Mouse (Mus musculus) CD4-positive helper T cell, adult 2 months (primary cell): ENCODE results near the gene Lonrf2.

ENCODE experiments used
- DNase-seq: peaks from one replicate; pipeline ENCODE4 v3.0.0-alpha.2; 2012; ENCODE audit warnings: low read depth, missing footprints, low spot score

Lonrf2 gene

DNA sequence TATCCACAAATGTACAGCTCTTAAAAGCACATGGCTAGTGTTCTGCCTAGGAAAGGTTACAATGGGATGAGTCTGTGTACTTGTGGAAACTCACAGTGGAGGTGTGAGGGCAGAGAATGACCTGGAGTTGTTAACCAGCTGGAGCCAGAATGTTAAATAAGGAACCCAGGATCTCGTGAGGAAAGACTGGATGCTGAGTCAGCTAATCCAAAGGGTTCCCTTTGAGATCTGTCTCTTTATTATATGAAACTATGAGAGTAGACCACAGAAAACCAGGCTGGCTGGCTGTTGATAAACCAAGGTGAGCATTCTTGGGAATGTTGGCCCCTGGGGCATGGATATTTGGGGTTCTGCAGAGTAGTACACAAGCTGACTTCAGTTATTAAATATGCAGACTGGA is 3.4 kb upstream of the Lonrf2 start:
- no peak for DNase-seq

- no peak for DNase-seq
Measured at GRCm38 (mm10) chr1:38835568-38836476, 689 bp downstream of the Lonrf2 start.

DNA sequence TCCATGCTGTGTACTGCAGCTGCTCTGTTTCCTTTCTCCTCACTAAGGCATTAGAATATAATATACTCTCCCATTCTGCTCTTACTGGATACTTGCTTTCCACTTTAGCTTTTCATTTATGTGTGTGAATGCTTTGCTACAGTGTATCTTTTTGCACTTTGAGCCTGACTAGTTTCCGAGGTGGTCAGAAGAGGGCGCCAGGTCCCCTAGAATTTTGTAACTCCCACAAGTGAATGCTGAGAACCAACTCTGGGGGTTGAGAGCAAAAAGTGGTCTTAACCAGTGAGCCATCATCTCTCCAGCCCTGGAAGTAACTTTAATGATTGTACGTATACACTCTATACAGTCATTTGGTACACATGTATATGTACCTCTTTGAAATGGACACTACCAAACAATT is 1.6 kb downstream of the Lonrf2 start:
- no peak for DNase-seq

DNA sequence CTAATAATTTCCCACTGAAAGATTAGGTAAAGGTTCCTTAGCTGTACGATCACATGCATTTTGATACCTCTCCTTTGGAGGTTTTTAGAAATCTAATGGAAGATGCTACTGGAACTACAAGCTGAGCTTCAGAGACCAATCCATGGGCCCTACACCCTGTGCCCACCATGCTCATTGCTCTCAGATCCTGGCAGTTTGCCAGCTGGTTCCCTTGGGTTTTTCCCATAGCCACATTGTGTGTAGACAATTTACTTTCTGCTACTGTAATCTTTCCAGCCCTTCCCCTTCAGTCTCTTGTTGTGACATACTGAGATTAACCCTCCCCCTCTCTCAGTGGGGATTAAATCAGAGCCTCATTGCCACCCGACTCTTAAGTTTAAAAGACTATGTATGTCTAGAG is 11.6 kb downstream of the Lonrf2 start:
- DNase-seq: no peak

DNA sequence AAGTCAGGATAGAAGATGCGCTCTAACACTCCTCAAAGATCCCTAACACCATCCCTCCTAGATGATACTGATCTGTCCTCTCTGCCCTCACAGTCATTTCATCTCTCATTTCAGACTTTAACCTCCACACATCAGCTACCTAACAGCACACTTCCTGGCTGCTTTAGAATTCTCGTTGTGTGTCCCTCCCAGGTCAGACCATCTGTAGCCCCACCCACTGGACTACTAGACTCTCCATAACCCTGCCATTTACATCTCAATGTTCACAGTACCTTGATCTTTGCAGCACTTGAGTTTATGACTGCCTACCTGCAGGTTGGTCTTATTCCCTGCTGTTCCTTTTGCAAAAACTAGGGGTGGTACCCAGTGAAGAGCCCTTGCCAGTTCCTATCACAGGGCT is 12.7 kb downstream of the Lonrf2 start:
- no peak for DNase-seq

DNA sequence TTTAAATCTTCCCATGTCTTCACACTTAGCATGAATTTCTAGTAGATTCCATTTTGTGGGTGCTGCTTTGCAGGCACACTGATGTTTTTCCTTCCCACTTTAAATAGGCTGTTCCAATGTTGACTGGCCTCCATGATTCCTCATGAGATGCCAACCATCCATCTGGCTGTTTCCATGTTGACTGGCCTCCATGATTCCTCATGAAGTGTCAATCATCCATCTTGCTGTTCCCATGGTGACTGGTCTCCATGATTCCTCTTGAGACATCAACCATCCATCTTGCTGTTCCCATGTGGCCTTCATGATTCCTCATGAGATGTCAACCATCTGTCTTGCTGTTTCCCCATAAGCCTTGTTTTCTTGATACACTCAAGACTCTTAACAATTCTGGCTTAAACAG is 16.8 kb downstream of the Lonrf2 start:
- no peak for DNase-seq

DNA sequence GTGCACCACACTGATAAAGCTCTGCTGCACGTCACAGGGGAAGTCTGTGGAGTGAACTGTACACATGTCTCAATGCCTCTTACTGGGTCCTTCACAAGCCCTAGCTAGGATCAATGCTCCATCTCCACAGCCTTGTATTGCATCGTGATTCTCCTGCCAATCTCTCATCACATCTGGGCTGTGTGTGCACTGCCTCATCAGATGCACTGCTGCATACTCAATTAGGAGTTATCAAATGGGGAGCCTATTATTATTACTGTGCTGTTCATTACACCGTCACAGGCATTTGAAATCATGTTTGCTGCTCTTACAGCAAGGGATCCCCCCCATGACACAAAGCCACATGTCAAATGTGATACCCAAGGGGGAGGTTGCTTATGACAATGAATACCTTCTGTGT is 18.8 kb downstream of the Lonrf2 start:
- DNase-seq: no peak

DNA sequence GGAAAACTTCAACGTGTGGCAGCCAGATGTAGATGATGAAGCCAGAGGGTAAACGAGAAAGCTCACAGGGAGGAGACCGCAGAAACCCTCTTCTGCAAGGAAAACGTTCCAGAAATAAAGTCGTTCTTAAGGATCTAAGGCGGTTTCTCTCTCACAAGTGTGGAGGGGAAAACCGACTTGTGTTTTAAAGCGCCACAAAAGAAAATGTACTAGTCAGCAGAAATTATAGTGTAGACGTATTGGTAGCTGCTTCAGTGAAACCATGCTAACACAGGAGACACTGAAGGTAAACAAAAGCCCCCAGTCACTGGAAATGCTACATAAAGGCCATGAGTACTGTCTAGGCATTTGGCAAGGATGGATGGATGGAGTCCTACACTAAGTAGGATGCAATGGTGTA is 19.2 kb downstream of the Lonrf2 start:
- no peak for DNase-seq

DNA sequence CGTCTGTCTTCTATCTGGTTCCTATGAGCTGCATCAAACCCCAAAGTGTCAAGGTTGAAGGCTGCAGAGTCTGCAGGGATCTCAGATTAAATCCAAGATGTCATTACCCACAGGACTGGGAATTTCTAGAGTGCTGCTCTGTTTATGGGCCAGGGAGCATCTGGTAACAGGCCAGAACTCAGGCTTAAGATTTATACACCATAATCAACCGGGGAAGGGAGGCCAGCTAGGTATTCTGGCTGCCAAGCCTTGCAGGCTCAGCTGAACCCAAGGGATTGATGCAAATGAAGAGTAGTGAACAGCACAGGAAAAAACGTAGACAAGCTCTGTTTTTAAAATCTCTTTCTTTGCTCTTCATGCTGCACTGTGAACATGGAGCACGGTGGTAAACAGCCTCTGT is 20.2 kb downstream of the Lonrf2 start:
- DNase-seq: no peak

DNA sequence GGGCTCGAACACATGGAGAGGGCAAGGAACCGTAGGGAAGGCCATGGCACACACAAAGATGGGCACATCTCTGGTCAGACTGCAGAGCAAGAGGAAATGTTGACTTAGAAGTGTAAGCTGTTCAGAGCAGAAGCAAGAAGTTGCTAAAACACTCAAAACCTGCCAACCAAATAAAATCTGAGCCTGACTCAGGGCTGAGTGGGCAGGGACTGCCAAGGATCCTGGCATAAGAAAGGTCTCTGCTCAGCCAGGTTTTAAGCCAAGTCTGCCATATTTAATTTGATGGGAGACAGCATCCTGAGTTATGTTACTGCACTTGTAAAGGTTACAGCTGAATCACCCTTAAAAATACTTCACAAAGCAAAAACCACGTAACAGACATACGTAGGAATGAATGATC is 29.4 kb downstream of the Lonrf2 start:
- no peak for DNase-seq

DNA sequence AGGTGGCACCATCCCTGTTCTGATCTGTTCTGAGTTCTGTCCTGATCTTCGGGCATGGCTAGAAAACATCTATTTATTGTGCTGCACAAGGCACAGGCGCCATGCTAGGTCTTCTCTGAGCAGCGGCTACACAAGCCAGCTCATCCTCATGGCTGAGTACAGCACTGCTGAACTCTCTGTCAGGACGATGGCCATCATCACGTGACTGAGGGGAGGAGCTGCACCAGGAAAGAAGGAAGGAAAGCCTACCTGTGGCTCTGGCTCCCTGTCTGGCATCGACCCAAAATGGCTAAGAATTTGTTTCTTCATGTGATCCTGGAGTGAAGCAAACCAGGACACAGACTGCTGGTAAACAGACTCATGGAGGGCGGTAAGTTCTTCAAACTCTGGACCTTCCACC is 36.1 kb downstream of the Lonrf2 start:
- DNase-seq: no peak

GRCm38 (mm10) chr1:38799304-38799703 is 37.2 kb downstream of the Lonrf2 start:
- no peak for DNase-seq

GRCm38 (mm10) chr1:38796936-38797335 is 39.6 kb downstream of the Lonrf2 start:
- DNase-seq: no peak

DNA sequence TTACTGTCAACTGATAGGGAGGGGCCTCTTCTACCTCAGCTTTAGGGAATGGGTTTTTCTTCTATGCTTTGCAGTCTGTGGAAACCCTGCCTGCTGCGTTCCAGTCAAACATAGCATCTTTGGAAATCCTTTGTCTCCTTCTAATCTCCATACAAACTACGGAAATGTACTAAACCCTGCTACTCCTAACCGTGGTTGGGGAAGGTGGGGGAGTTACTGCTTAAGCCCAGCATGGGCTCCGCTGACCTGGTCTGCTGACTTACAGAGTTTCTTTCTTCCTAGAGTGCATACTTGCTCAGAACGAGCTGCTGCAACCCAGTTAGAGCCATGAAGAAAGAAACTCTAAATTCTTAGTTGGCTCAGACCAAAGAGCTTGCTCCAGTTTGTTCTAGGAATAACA is 41.0 kb downstream of the Lonrf2 start:
- no peak for DNase-seq

GRCm38 (mm10) chr1:38791016-38791810 is 45.3 kb downstream of the Lonrf2 start:
- DNase-seq: no peak

DNA sequence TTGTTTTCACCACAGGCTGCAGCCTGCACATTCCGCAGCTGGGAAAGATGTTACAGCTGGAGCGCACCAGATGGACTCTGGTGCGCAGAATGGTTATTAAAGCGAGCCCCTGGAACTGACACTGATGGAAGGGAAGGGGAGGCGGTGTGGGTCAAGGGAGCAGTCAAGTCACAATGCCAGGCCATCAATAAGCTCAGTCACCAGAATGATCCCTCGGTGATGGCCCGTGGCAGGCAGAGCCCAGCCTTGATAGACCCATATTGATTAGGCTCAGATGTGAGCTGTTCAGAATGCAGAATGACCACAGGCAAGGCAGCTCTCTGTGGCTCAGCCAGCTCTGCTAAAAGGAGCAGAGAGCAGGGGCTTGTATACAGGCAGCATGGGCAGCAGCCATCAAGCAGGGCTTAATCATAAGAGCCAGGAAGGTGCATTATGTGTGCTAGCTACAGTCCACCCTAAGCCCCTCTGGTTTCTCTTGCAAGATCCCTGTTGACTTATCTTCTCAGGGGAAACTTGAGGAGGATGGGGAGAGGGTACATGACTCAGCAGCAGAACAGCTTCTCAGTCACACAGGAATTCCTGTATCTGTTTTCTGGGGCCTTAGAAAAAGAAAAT is 46.4 kb downstream of the Lonrf2 start:
- no peak for DNase-seq

DNA sequence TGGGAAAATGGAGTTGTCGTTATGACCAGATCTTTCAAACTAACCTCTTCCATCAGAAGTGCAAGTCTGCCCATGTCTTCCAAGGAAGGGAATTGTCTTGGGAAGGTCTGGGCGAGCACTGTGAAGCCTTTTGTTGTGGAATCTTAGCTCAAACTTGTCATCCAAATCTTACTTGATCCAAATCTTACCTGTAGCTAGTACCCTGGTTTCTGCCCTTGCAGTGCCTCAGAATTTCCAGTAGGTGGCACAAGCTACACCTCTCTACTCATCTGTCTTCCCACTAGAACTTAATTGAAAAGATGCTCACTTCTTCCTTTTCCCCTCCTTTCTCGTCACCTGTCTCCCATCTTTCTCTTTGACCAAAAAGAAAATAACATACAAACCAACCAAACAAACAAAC is 47.6 kb downstream of the Lonrf2 start:
- DNase-seq: peak; percentile 23

- peak; percentile 60 for DNase-seq
Measured at GRCm38 (mm10) chr1:38787443-38787842, 49.1 kb downstream of the Lonrf2 start.

DNA sequence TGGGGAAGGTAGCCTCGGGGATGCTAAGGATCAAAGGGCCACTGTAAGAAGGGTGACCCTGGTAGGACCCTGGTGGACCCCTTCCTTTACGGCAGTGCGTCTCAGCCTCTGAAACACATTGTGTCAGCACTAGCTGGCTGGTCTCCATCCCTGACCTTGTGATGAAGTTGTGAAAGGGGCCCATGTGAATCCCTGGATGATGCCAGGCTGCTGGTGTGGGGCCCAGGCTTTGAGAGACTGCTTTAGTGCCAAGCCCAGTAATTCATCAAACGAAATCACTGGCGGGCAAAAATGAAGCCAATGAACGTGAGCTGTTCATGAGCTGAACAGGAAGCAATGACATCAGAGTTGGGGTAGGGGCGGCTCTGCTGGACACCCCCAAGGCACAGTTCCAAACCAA is 50.2 kb downstream of the Lonrf2 start:
- DNase-seq: no peak

GRCm38 (mm10) chr1:38778271-38778670 is 58.2 kb downstream of the Lonrf2 start:
- no peak for DNase-seq

DNA sequence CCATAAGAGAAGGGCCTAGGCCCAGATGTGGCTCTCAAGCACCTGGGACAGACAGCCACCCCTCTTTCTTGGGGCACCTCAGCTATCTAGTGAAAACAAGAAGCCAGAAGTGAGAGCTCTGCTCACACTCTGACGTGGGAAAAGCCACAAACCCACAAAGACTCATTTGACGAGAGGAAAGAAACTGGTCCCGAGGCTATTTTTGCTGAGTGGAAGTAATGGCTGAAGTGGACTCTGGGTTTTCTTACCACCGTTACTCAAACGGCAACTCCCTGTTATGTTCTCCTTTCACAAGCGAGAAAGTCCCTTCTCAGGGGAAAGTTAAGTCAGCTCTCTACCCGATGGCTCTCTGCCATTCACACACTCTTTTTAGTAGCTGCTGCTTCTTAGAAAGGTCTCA is 59.0 kb downstream of the Lonrf2 start:
- peak; percentile 80 for DNase-seq

DNA sequence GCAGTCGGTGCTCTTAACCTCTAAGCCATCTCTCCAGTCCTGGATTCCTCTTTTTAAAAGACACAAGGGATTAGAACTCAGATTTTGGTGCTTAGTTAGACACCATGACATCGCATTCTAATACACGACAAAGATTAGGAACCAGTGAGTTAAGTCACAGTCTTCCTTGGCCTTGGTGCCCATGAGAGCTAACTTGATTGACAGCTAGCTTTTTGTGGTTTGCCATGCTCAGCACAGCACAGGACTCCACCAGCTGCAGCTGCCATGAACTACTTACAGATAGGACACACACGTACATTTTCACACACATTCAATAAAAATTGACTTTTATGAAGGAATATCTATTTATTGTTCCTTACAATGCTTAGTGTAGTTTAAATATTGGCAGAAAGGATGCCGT is 60.8 kb downstream of the Lonrf2 start:
- no peak for DNase-seq
